Comparison of ENCODE assay signal across 9 mouse cellular contexts in the genomic region with DNA sequence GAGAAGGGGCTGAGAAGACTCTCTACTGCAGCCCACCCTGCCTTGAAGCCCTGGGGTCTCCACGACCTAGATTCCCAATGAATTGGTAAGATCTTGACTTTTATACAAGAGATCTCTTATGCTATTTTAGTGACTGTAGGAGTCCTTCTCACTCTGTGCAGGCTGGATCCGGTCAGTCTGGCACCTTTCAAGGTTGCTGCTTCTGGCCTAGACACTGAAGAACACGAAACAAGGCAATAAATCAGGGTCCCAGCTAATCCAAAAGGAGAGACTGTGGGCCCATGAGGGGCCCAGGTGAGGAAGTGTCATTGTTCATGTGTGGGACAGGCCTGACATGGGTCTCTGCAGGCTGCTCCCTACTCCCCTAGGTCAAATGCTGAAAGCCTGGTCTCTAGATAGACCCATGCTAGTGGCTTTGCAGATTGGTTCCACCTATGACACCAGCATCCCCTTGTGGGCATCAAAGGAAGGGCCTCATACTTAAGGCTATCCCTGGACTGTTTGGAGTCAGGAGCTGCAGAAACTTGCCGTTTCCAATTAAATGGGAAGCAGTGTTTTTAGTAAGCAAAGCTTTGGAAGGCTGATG. TPM values are rescaled to one million over a fixed set of nuclear protein-coding genes. Genes with fewer than 3 reads are reported as not detected.
A peak's percentile ranks its signal among the peaks of the same experiment; 100 is the strongest.
DNase-seq lines count a peak whose midpoint lies in the region; ATAC-seq and TF ChIP-seq lines count a peak whose summit lies in the region.
"Had no signal": no experiment of that assay in that cellular context is flagged by ENCODE, and none has a peak within 500 bp of the region (broad histone marks: within the 10 kb centered on the region; RNA-seq: fewer than 3 reads in every experiment).

No protein-coding gene starts in this region.

- no peak overlapping the region for H3K4me3 ChIP-seq in kidney, postnatal 0 days (replicated peaks; ENCODE audit: low read depth, low read length)
- H3K4me3 ChIP-seq: forebrain, embryonic 10.5 days; stomach, embryonic 15.5 days had no signal

- peak; percentile 71 for TF ChIP-seq CTCF in kidney, postnatal 0 days (IDR thresholded peaks at IDR 0.05; ENCODE audit: low read depth)

- 61% methylated on average over 4 of the region's 4 CpGs for WGBS in kidney, postnatal 0 days

- no peaks in the 10 kb centered on the region for H3K4me1 ChIP-seq in kidney, postnatal 0 days (replicated peaks; ENCODE audit: insufficient read depth, low read length)
- H3K4me1 ChIP-seq: forebrain, embryonic 10.5 days; stomach, embryonic 15.5 days had no signal

- H3K9me3 ChIP-seq in kidney, postnatal 0 days (replicated peaks; ENCODE audit: low read length): no peaks in the 10 kb centered on the region
- H3K9me3 ChIP-seq: forebrain, embryonic 10.5 days; stomach, embryonic 15.5 days had no signal

- no peak overlapping the region for H3K27ac ChIP-seq in kidney, postnatal 0 days
- H3K27ac ChIP-seq: forebrain, embryonic 10.5 days; stomach, embryonic 15.5 days had no signal

- H3K9ac ChIP-seq in kidney, postnatal 0 days (ENCODE audit: low read depth, low read length): no peak overlapping the region
- H3K9ac ChIP-seq: stomach, embryonic 15.5 days had no signal

- peak; percentile 50 for DNase-seq in kidney, postnatal 0 days (ENCODE audit: low spot score)
- DNase-seq in kidney, postnatal 25 days: no peak
- DNase-seq in 416B (ENCODE audit: low read depth): peak; percentile 64
- DNase-seq in CD4-positive, CD25-positive, alpha-beta regulatory T cell, adult 2 months (ENCODE audit: low read depth, low spot score): peak; percentile 45
- no peak for DNase-seq in spleen, adult 18-20 months
- no peak for DNase-seq in urinary bladder, postnatal 25 days (ENCODE audit: low spot score)

- no peaks in the 10 kb centered on the region for H3K36me3 ChIP-seq in kidney, postnatal 0 days (ENCODE audit: insufficient read depth, low read length)

- H3K27me3 ChIP-seq in kidney, postnatal 0 days (ENCODE audit: insufficient read depth, low read length): no peaks in the 10 kb centered on the region
- H3K27me3 ChIP-seq: stomach, embryonic 15.5 days had no signal

- H3K4me2 ChIP-seq in kidney, postnatal 0 days (ENCODE audit: low read length): no peak overlapping the region
- H3K4me2 ChIP-seq: stomach, embryonic 15.5 days had no signal

- no peak for ATAC-seq in kidney, postnatal 0 days (replicated peaks; ENCODE audit: low FRiP score, low read depth)
- peak; percentile 67 for ATAC-seq in common myeloid progenitor, adult 5-6 weeks (replicated peaks; ENCODE audit: low read depth, poor library complexity, severe bottlenecking)

RNA-seq across cellular contexts. Expression of gene Tigar, which starts 13.0 kb away (rescaled TPM):
- 2.6 and 2.8 TPM in 2 replicates for polyA plus RNA-seq in kidney, postnatal 0 days (2015; fragmentation: Nextera tagmentation; extraction: Ambion mirVana)
- 4.1 and 4.8 TPM in 2 replicates for total RNA-seq in common myeloid progenitor, adult 5-6 weeks (2017)

RNA-seq across cellular contexts. Expression of gene Ccnd2, which starts 29.7 kb away (rescaled TPM):
- polyA plus RNA-seq in kidney, postnatal 0 days (2015; fragmentation: Nextera tagmentation; extraction: Ambion mirVana): 364 and 419 TPM in 2 replicates
- total RNA-seq in common myeloid progenitor, adult 5-6 weeks (2017): 60.9 and 79.1 TPM in 2 replicates

RNA-seq across cellular contexts. Expression of gene Fgf23, which starts 49.6 kb away (rescaled TPM):
- not detected in 2 replicates for polyA plus RNA-seq in kidney, postnatal 0 days (2015; fragmentation: Nextera tagmentation; extraction: Ambion mirVana)
- total RNA-seq in common myeloid progenitor, adult 5-6 weeks (2017): not detected in 2 replicates
- polyA plus RNA-seq: forebrain, embryonic 10.5 days; stomach, embryonic 15.5 days had no signal

Comparison
In these comparisons a context has a peak if more than half of its experiments do, and no peak if none do; other contexts are left out.
1. DNase-seq: peak in kidney, postnatal 0 days (single experiment), 416B (single experiment) and CD4-positive, CD25-positive, alpha-beta regulatory T cell, adult 2 months (single experiment); none in kidney, postnatal 25 days (0 of 2), spleen, adult 18-20 months (0 of 2) and urinary bladder, postnatal 25 days (single experiment).